Mouse (Mus musculus) heart, adult 2 months (tissue): ENCODE data around the gene Pcid2.
A peak's percentile ranks its signal among the peaks of the same experiment; 100 is the strongest.

Experiments used
- CTCF ChIP-seq: fragments of 200-600 bp; IDR thresholded peaks from 2 replicates; pipeline ENCODE4 v1.8.1; 2022; ENCODE audit warnings: antibody characterized with exemption, mild to moderate bottlenecking, moderate library complexity
- EP300 ChIP-seq: fragments of 200-500 bp; IDR thresholded peaks from 2 replicates; pipeline ENCODE4 v1.6.1; 2011; ENCODE audit warnings: low read depth, low read length, control low read depth; ENCODE audit not compliant: insufficient read depth
- POLR2A ChIP-seq: fragments of 200-500 bp; IDR thresholded peaks from 2 replicates; pipeline ENCODE4 v1.6.1; 2011; ENCODE audit warnings: mild to moderate bottlenecking, low read depth, low read length, control low read depth; ENCODE audit not compliant: insufficient read depth

DNA sequence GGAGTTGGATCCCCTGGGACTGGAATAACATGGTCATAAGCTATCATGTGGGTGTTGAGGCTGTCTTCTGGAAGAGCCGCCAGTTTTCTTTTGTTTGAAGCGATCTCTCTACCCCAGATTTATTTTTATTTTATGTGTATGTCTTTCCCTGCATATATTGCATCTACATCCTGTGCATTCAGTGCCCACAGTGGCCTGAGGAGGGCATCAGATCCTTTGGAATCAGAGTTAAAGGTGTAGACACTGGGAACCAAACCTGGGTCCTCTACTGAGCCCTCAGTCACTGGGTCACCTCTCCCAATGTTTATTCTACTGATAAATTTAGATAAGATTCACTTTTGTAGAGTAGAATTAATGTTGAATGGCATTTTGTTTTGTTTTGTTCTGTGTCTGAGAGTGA is 44.0 kb upstream of the Pcid2 start:
- peak; percentile 38 for TF ChIP-seq CTCF
- TF ChIP-seq POLR2A = no peak
- no peak for TF ChIP-seq EP300
